Mouse (Mus musculus): ENCODE measurements around the gene Pias1.

The Pias1 gene

GRCm38 (mm10) chr9:62987824-62988223, at the start of gene Pias1:
Gene Pias1 (minus strand): TSS chr9:62987924.
- no peak for DNase-seq (ENCODE audit: extremely low read depth, low read depth)

GRCm38 (mm10) chr9:63035431-63035830, 47.7 kb upstream of the Pias1 start:
- no peak for DNase-seq (ENCODE audit: extremely low read depth, low read depth)

GRCm38 (mm10) chr9:63031011-63031782, 43.5 kb upstream of the Pias1 start:
- peak; percentile 8 for DNase-seq (ENCODE audit: extremely low read depth, low read depth)

GRCm38 (mm10) chr9:63022486-63022885, 34.8 kb upstream of the Pias1 start:
- DNase-seq (ENCODE audit: extremely low read depth, low read depth): no peak

- DNase-seq (ENCODE audit: extremely low read depth, low read depth): no peak
These were observed 19.6 kb upstream of the Pias1 start for GRCm38 (mm10) chr9:63007371-63007770.

GRCm38 (mm10) chr9:63006081-63006820, 18.5 kb upstream of the Pias1 start:
- DNase-seq (ENCODE audit: extremely low read depth, low read depth): no peak

- DNase-seq (ENCODE audit: extremely low read depth, low read depth): no peak
These were observed 10.8 kb upstream of the Pias1 start for GRCm38 (mm10) chr9:62998561-62998960.

- no peak for DNase-seq (ENCODE audit: extremely low read depth, low read depth)
These were observed 9.9 kb upstream of the Pias1 start for GRCm38 (mm10) chr9:62997626-62998025.

GRCm38 (mm10) chr9:62995186-62995585, 7.5 kb upstream of the Pias1 start:
- no peak for DNase-seq (ENCODE audit: extremely low read depth, low read depth)

- no peak for DNase-seq (ENCODE audit: extremely low read depth, low read depth)
These were observed 2.4 kb upstream of the Pias1 start for GRCm38 (mm10) chr9:62990134-62990533.

- peak; percentile 73 for DNase-seq (ENCODE audit: extremely low read depth, low read depth)
These were observed 6.9 kb downstream of the Pias1 start for GRCm38 (mm10) chr9:62980777-62981202.

- DNase-seq (ENCODE audit: extremely low read depth, low read depth): no peak
These were observed 7.5 kb downstream of the Pias1 start for GRCm38 (mm10) chr9:62980162-62980776.

GRCm38 (mm10) chr9:62979461-62980161, 8.1 kb downstream of the Pias1 start:
- no peak for DNase-seq (ENCODE audit: extremely low read depth, low read depth)

- no peak for DNase-seq (ENCODE audit: extremely low read depth, low read depth)
These were observed 10.6 kb downstream of the Pias1 start for GRCm38 (mm10) chr9:62977152-62977551.

- no peak for DNase-seq (ENCODE audit: extremely low read depth, low read depth)
These were observed 11.9 kb downstream of the Pias1 start for GRCm38 (mm10) chr9:62975830-62976229.

- no peak for DNase-seq (ENCODE audit: extremely low read depth, low read depth)
These were observed 13.3 kb downstream of the Pias1 start for GRCm38 (mm10) chr9:62974439-62974838.

- DNase-seq (ENCODE audit: extremely low read depth, low read depth): no peak
These were observed 15.5 kb downstream of the Pias1 start for GRCm38 (mm10) chr9:62972073-62972745.

- DNase-seq (ENCODE audit: extremely low read depth, low read depth): no peak
These were observed 17.4 kb downstream of the Pias1 start for GRCm38 (mm10) chr9:62970345-62970744.

GRCm38 (mm10) chr9:62966018-62966417, 21.7 kb downstream of the Pias1 start:
- no peak for DNase-seq (ENCODE audit: extremely low read depth, low read depth)

- peak; percentile 46 for DNase-seq (ENCODE audit: extremely low read depth, low read depth)
These were observed 35.0 kb downstream of the Pias1 start for GRCm38 (mm10) chr9:62952713-62953112.

- no peak for DNase-seq (ENCODE audit: extremely low read depth, low read depth)
These were observed 42.4 kb downstream of the Pias1 start for GRCm38 (mm10) chr9:62945346-62945745.
